Mouse (Mus musculus) thymus, postnatal 25 days (tissue): ENCODE results near the gene Pknox1.
"Not testable (repeated sequence)": the region's sequence is repeated elsewhere in the genome, so short reads cannot be mapped to it uniquely, and the experiment has no call there.

Experiments
- DNase-seq: peaks from one replicate; pipeline ENCODE4 v3.0.0; 2022

Gene Pknox1

GRCm38 (mm10) chr17:31564015-31564857 lies at the start of gene Pknox1:
Pknox1 (plus strand) TSS chr17:31564734.
- DNase-seq, result peak; percentile 99

- no peak for DNase-seq
These were observed 45.1 kb upstream of the Pknox1 start for GRCm38 (mm10) chr17:31519344-31519945.

GRCm38 (mm10) chr17:31519946-31520838 lies 44.3 kb upstream of the Pknox1 start, which contains the start of the genes Wdr4 and Ndufv3:
Wdr4 (minus strand) TSS chr17:31519980.
Ndufv3 (plus strand) TSS chr17:31520115.
- peak; percentile 99 for DNase-seq

GRCm38 (mm10) chr17:31520895-31521294 lies 43.6 kb upstream of the Pknox1 start:
- DNase-seq, result no peak

GRCm38 (mm10) chr17:31521948-31522347 lies 42.6 kb upstream of the Pknox1 start:
- no peak for DNase-seq

- no peak for DNase-seq
These were observed 39.4 kb upstream of the Pknox1 start for GRCm38 (mm10) chr17:31525114-31525513.

- no peak for DNase-seq
These were observed 38.7 kb upstream of the Pknox1 start for GRCm38 (mm10) chr17:31525816-31526215.

GRCm38 (mm10) chr17:31529314-31529713 lies 35.2 kb upstream of the Pknox1 start:
- peak; percentile 33 for DNase-seq

GRCm38 (mm10) chr17:31531441-31532158 lies 32.9 kb upstream of the Pknox1 start:
- DNase-seq, result no peak

GRCm38 (mm10) chr17:31532331-31532730 lies 32.2 kb upstream of the Pknox1 start:
- not testable (repeated sequence) for DNase-seq

GRCm38 (mm10) chr17:31535358-31535757 lies 29.2 kb upstream of the Pknox1 start:
- DNase-seq, result no peak

- DNase-seq, result no peak
These were observed 28.5 kb upstream of the Pknox1 start for GRCm38 (mm10) chr17:31535871-31536629.

GRCm38 (mm10) chr17:31540101-31540500 lies 24.4 kb upstream of the Pknox1 start:
- DNase-seq, result no peak

GRCm38 (mm10) chr17:31540809-31541459 lies 23.6 kb upstream of the Pknox1 start:
- DNase-seq, result no peak

GRCm38 (mm10) chr17:31541460-31541831 lies 23.1 kb upstream of the Pknox1 start:
- DNase-seq, result no peak

GRCm38 (mm10) chr17:31543574-31543973 lies 21.0 kb upstream of the Pknox1 start:
- DNase-seq, result no peak

- DNase-seq, result no peak
These were observed 17.9 kb upstream of the Pknox1 start for GRCm38 (mm10) chr17:31546444-31547196.

- DNase-seq, result no peak
These were observed 16.6 kb upstream of the Pknox1 start for GRCm38 (mm10) chr17:31547974-31548373.

- no peak for DNase-seq
These were observed 15.1 kb upstream of the Pknox1 start for GRCm38 (mm10) chr17:31549389-31549788.

GRCm38 (mm10) chr17:31552601-31553000 lies 11.9 kb upstream of the Pknox1 start:
- DNase-seq, result not testable (repeated sequence)
